In genomic region chr12:87157361-87157760, GRCm38 (mm10) we compare ENCODE assay signal across 12 mouse cellular contexts. TPM values are rescaled to one million over a fixed set of nuclear protein-coding genes. Genes with fewer than 3 reads are reported as not detected.
DNase-seq lines count a peak whose midpoint lies in the region; ATAC-seq and TF ChIP-seq lines count a peak whose summit lies in the region.
"Had no signal": no experiment of that assay in that cellular context is flagged by ENCODE, and none has a peak within 500 bp of the region (broad histone marks: within the 10 kb centered on the region; RNA-seq: fewer than 3 reads in every experiment).

No protein-coding gene starts in this region.

- H3K4me3 ChIP-seq in lung, postnatal 0 days (ENCODE audit: low read depth, low read length), result peak overlapping the region; percentile 28; the same call in 1 of the 2 replicates
- H3K4me3 ChIP-seq: hindbrain, embryonic 15.5 days; limb, embryonic 15.5 days had no signal

- H3K4me1 ChIP-seq in lung, postnatal 0 days (ENCODE audit: insufficient read depth, low read depth, low read length), result no peaks in the 10 kb centered on the region
- H3K4me1 ChIP-seq: hindbrain, embryonic 15.5 days; limb, embryonic 15.5 days had no signal

- peak overlapping the region; percentile 68 for H3K27ac ChIP-seq in lung, postnatal 0 days (ENCODE audit: low read length)
- H3K27ac ChIP-seq: hindbrain, embryonic 15.5 days; limb, embryonic 15.5 days had no signal

- no peaks in the 10 kb centered on the region for H3K9me3 ChIP-seq in lung, postnatal 0 days (ENCODE audit: low read length)
- H3K9me3 ChIP-seq: hindbrain, embryonic 15.5 days; limb, embryonic 15.5 days had no signal

- peak overlapping the region; percentile 50 for H3K4me2 ChIP-seq in lung, postnatal 0 days (replicated peaks; ENCODE audit: low read depth, low read length)
- H3K4me2 ChIP-seq: hindbrain, embryonic 15.5 days; limb, embryonic 15.5 days had no signal

- no peaks in the 10 kb centered on the region for H3K27me3 ChIP-seq in lung, postnatal 0 days (replicated peaks; ENCODE audit: insufficient read depth, low read length)
- H3K27me3 ChIP-seq: hindbrain, embryonic 15.5 days; limb, embryonic 15.5 days had no signal

- peak; percentile 12 for DNase-seq in embryo, embryonic 10 days (ENCODE audit: low spot score)
- no peak for DNase-seq in embryo, embryonic 11 days
- peak; percentile 79 for DNase-seq in adipocyte (ENCODE audit: low spot score)
- DNase-seq in kidney, postnatal 14 days, result peak; percentile 84
- DNase-seq in lung, postnatal 0 days (ENCODE audit: low spot score), result peak; percentile 77
- DNase-seq in urinary bladder, postnatal 10 days (ENCODE audit: low spot score), result no peak
- DNase-seq: cerebellum, postnatal 36 days had no signal

- TF ChIP-seq CTCF in lung, postnatal 0 days (IDR thresholded peaks at IDR 0.05), result no peak

- WGBS in lung, postnatal 0 days, result 32% methylated on average over 4 of the region's 4 CpGs

- H3K36me3 ChIP-seq in lung, postnatal 0 days (ENCODE audit: insufficient read depth, low read length), result no peaks in the 10 kb centered on the region; the same call in 1 of the 2 replicates
- H3K36me3 ChIP-seq: hindbrain, embryonic 15.5 days had no signal

- H3K9ac ChIP-seq in lung, postnatal 0 days (replicated peaks; ENCODE audit: low read depth), result no peak overlapping the region
- H3K9ac ChIP-seq: hindbrain, embryonic 15.5 days; limb, embryonic 15.5 days had no signal

- peak; percentile 87 for ATAC-seq in lung, postnatal 0 days
- no peak for ATAC-seq in frontal cortex, adult (ENCODE audit: low TSS enrichment)
- ATAC-seq in megakaryocyte progenitor cell, adult 5-6 weeks (replicated peaks; ENCODE audit: poor library complexity), result no peak

- TF ChIP-seq EP300 in lung, postnatal 0 days (IDR thresholded peaks at IDR 0.05), result no peak

RNA-seq across cellular contexts. Expression of gene Pomt2, which starts 9.6 kb away (rescaled TPM):
- 9.5 and 10.5 TPM in 2 replicates for polyA plus RNA-seq in lung, postnatal 0 days (2015; fragmentation: Nextera tagmentation; extraction: Ambion mirVana)
- total RNA-seq in megakaryocyte progenitor cell, adult 5-6 weeks (2015), result 6.4 and 7.7 TPM in 2 replicates
- 10.3 and 10.9 TPM in 2 replicates for total RNA-seq in megakaryocyte progenitor cell, adult 5-6 weeks (2017)

RNA-seq across cellular contexts. Expression of gene Gstz1, which starts 10.4 kb away (rescaled TPM):
- polyA plus RNA-seq in lung, postnatal 0 days (2015; fragmentation: Nextera tagmentation; extraction: Ambion mirVana), result 48.3 and 51.7 TPM in 2 replicates
- total RNA-seq in megakaryocyte progenitor cell, adult 5-6 weeks (2015), result 30.9 and 31.3 TPM in 2 replicates
- total RNA-seq in megakaryocyte progenitor cell, adult 5-6 weeks (2017), result 26.1 and 27.1 TPM in 2 replicates

RNA-seq across cellular contexts. Expression of gene Samd15, which starts 42.2 kb away (rescaled TPM):
- polyA plus RNA-seq in lung, postnatal 0 days (2015; fragmentation: Nextera tagmentation; extraction: Ambion mirVana), result 1.3 and 1.4 TPM in 2 replicates
- 0.61 and 1.2 TPM in 2 replicates for total RNA-seq in megakaryocyte progenitor cell, adult 5-6 weeks (2015)
- 0.47 and 0.75 TPM in 2 replicates for total RNA-seq in megakaryocyte progenitor cell, adult 5-6 weeks (2017)
- polyA plus RNA-seq: small intestine, adult 2 months had no signal

RNA-seq across cellular contexts. Expression of gene Tmed8, which starts 42.9 kb away (rescaled TPM):
- 1.4 TPM in 2 replicates for polyA plus RNA-seq in lung, postnatal 0 days (2015; fragmentation: Nextera tagmentation; extraction: Ambion mirVana)
- total RNA-seq in megakaryocyte progenitor cell, adult 5-6 weeks (2015), result 5.9 and 7.0 TPM in 2 replicates
- 6.5 and 7.5 TPM in 2 replicates for total RNA-seq in megakaryocyte progenitor cell, adult 5-6 weeks (2017)

RNA-seq across cellular contexts. Expression of gene Ngb, which starts 55.0 kb away (rescaled TPM):
- polyA plus RNA-seq in lung, postnatal 0 days (2015; fragmentation: Nextera tagmentation; extraction: Ambion mirVana), result 3.0 and 3.9 TPM in 2 replicates
- 0.49 TPM in 1 of 2 replicates, not detected in the other for total RNA-seq in megakaryocyte progenitor cell, adult 5-6 weeks (2015)
- total RNA-seq in megakaryocyte progenitor cell, adult 5-6 weeks (2017), result 0.51 and 0.75 TPM in 2 replicates

Comparison
In these comparisons a context has a peak if more than half of its experiments do, and no peak if none do; other contexts are left out.
1. DNase-seq: peak in embryo, embryonic 10 days (single experiment), adipocyte (single experiment), kidney, postnatal 14 days (single experiment) and lung, postnatal 0 days (single experiment); none in embryo, embryonic 11 days (single experiment) and urinary bladder, postnatal 10 days (single experiment).